Mouse (Mus musculus) midbrain, postnatal 0 days (tissue): ENCODE data around the gene Fcgr3. TPM values are rescaled to one million over a fixed set of nuclear protein-coding genes. Genes with fewer than 3 reads are reported as not detected.

Source experiments
- ATAC-seq: fragments of 200-750 bp; cut with Nextera tagmentation; 2 replicates; pipeline ENCODE4 v1.8.0; 2017; ENCODE audit warnings: moderate number of reproducible peaks, mild to moderate bottlenecking, moderate TSS enrichment, moderate library complexity; ENCODE audit not compliant: low FRiP score
- DNase-seq: peaks from one replicate; pipeline ENCODE4 v3.0.0-alpha.2; 2015; ENCODE audit warnings: low spot score
- H3K27ac ChIP-seq: fragments of 300-500 bp; sonication (generic); 2 replicates; pipeline ENCODE4 v1.5.1; 2014; ENCODE audit warnings: low read depth, mild to moderate bottlenecking, low read length, mixed read lengths
- H3K27me3 ChIP-seq: fragments of 300-500 bp; sonication (generic); 2 replicates; pipeline ENCODE4 v1.6.1; 2014; ENCODE audit warnings: low read length, control low read depth, mixed read lengths; ENCODE audit not compliant: insufficient read depth
- H3K36me3 ChIP-seq: fragments of 300-500 bp; sonication (generic); 2 replicates; pipeline ENCODE4 v1.6.1; 2014; ENCODE audit warnings: low read length, control low read depth, mixed read lengths; ENCODE audit not compliant: insufficient read depth
- H3K4me1 ChIP-seq: fragments of 300-500 bp; sonication (generic); 2 replicates; pipeline ENCODE4 v1.6.1; 2014; ENCODE audit warnings: mild to moderate bottlenecking, control low read depth, antibody characterized with exemption, low read length, mixed read lengths; ENCODE audit not compliant: insufficient read depth
- H3K4me2 ChIP-seq: fragments of 300-500 bp; sonication (generic); 2 replicates; pipeline ENCODE4 v1.6.1; 2014; ENCODE audit warnings: low read depth, mild to moderate bottlenecking, low read length, mixed read lengths; ENCODE audit not compliant: poor library complexity, severe bottlenecking
- H3K4me3 ChIP-seq: fragments of 300-500 bp; sonication (generic); 2 replicates; pipeline ENCODE4 v1.5.1; 2014; ENCODE audit warnings: low read depth, mild to moderate bottlenecking, low read length, moderate library complexity
- H3K9ac ChIP-seq: fragments of 300-500 bp; sonication (generic); replicated peaks from 2 replicates; pipeline ENCODE4 v1.6.1; 2014; ENCODE audit warnings: mild to moderate bottlenecking, low read length, moderate library complexity, mixed read lengths; ENCODE audit not compliant: poor library complexity, severe bottlenecking
- H3K9me3 ChIP-seq: fragments of 300-500 bp; sonication (generic); 2 replicates; pipeline ENCODE4 v1.6.1; 2016; ENCODE audit warnings: low read length, control low read depth
- CTCF ChIP-seq: IDR thresholded peaks from 2 replicates; pipeline ENCODE4 v1.5.1; 2016; ENCODE audit warnings: antibody characterized with exemption, mild to moderate bottlenecking
- WGBS: fragments of 180-500 bp; shearing (Covaris S2); extraction: QIAGEN DNeasy Blood & Tissue Kit; methylation state at CpG from one replicate; pipeline ENCODE4 v1.1.7; 2014; 5-methylcytosine and 5-hydroxymethylcytosine counted together
- polyA plus RNA-seq: library from polyadenylated mRNA; unstranded; fragments of >200 nt; fragmentation: Nextera tagmentation; extraction: Ambion mirVana; gene quantifications from 2 replicates; pipeline ENCODE4 v1.2.1, GENCODE M21; 2015
- total RNA-seq: library from RNA; depleted of rRNA; stranded (reverse); fragments of >200 nt; gene quantifications from 2 replicates; pipeline ENCODE4 v1.2.3, GENCODE M21; 2014

Gene Fcgr3
- total and polyA plus RNA-seq, 2 experiments from 2014 or later: 14.2 to 19.8 TPM

GRCm38 (mm10) chr1:171101033-171101432 lies 36.3 kb upstream of the Fcgr3 start:
- Histone ChIP-seq H3K4me1 (no peaks in the 10 kb centered on the region), H3K4me3 (peak overlapping the region; percentile 63; the same call in 1 of the 2 replicates), H3K9me3 (no peaks in the 10 kb centered on the region), H3K36me3 (no peaks in the 10 kb centered on the region), H3K4me2 (0 out of 2 replicates have a peak overlapping the region, but pooled peaks have one; percentile 53), H3K27me3 (no peaks in the 10 kb centered on the region), H3K27ac (no peak overlapping the region), H3K9ac (no peak overlapping the region)
- WGBS: 61% methylated on average over 2 of the region's 2 CpGs
- ATAC-seq (no peak), DNase-seq (no peak)
- no peak for TF ChIP-seq CTCF

- H3K27ac ChIP-seq: no peak overlapping the region
Observed at GRCm38 (mm10) chr1:171097612-171098011, 32.9 kb upstream of the Fcgr3 start.

GRCm38 (mm10) chr1:171097136-171097535 lies 32.4 kb upstream of the Fcgr3 start:
- H3K9ac ChIP-seq: no peak overlapping the region
- no peak for ATAC-seq
- no peaks in the 10 kb centered on the region for H3K4me1 ChIP-seq
- no peaks in the 10 kb centered on the region for H3K9me3 ChIP-seq
- no peaks in the 10 kb centered on the region for H3K36me3 ChIP-seq
- no peaks in the 10 kb centered on the region for H3K27me3 ChIP-seq
- no peak overlapping the region for H3K4me2 ChIP-seq
- DNase-seq: no peak
- H3K27ac ChIP-seq: no peak overlapping the region
- H3K4me3 ChIP-seq: no peak overlapping the region
- TF ChIP-seq CTCF: no peak

More at GRCm38 (mm10) chr1:171097612-171098011, 32.9 kb upstream of the Fcgr3 start:
- H3K36me3 ChIP-seq: no peaks in the 10 kb centered on the region
- no peak overlapping the region for H3K4me3 ChIP-seq
- TF ChIP-seq CTCF: no peak
- ATAC-seq: no peak
- no peaks in the 10 kb centered on the region for H3K27me3 ChIP-seq
- no peak overlapping the region for H3K4me2 ChIP-seq
- DNase-seq: no peak
- H3K4me1 ChIP-seq: no peaks in the 10 kb centered on the region
- no peak overlapping the region for H3K9ac ChIP-seq
- no peaks in the 10 kb centered on the region for H3K9me3 ChIP-seq
- WGBS: 41% methylated on average over 2 of the region's 2 CpGs

- H3K9me3 ChIP-seq: no peaks in the 10 kb centered on the region
- H3K4me1 ChIP-seq: no peaks in the 10 kb centered on the region
- no peak overlapping the region for H3K9ac ChIP-seq
- no peaks in the 10 kb centered on the region for H3K27me3 ChIP-seq
- no peak overlapping the region for H3K27ac ChIP-seq
- 24% methylated on average over 10 of the region's 10 CpGs for WGBS
- 0 out of 2 replicates have a peak overlapping the region, but pooled peaks have one; percentile 12 for H3K4me2 ChIP-seq
- H3K4me3 ChIP-seq: no peak overlapping the region
- no peak for TF ChIP-seq CTCF
- no peak for ATAC-seq
- DNase-seq: no peak
- H3K36me3 ChIP-seq: no peaks in the 10 kb centered on the region
Observed at GRCm38 (mm10) chr1:171096110-171096964, 31.6 kb upstream of the Fcgr3 start.

GRCm38 (mm10) chr1:171094424-171094823 lies 29.7 kb upstream of the Fcgr3 start:
- ATAC-seq: no peak
- no peak overlapping the region for H3K4me3 ChIP-seq
- 88% methylated on average over 4 of the region's 4 CpGs for WGBS

GRCm38 (mm10) chr1:171090761-171091160 lies 26.0 kb upstream of the Fcgr3 start:
- Histone ChIP-seq H3K4me3 (no peak overlapping the region), H3K27me3 (no peaks in the 10 kb centered on the region), H3K27ac (no peak overlapping the region), H3K4me2 (no peak overlapping the region), H3K36me3 (no peaks in the 10 kb centered on the region), H3K9ac (no peak overlapping the region), H3K4me1 (no peaks in the 10 kb centered on the region), H3K9me3 (no peaks in the 10 kb centered on the region)
- no peak for DNase-seq
- WGBS: 82% methylated on average over 2 of the region's 2 CpGs
- TF ChIP-seq CTCF: no peak
- no peak for ATAC-seq

More at GRCm38 (mm10) chr1:171094424-171094823, 29.7 kb upstream of the Fcgr3 start:
- H3K36me3 ChIP-seq: no peaks in the 10 kb centered on the region
- DNase-seq: no peak
- no peaks in the 10 kb centered on the region for H3K9me3 ChIP-seq
- no peak overlapping the region for H3K9ac ChIP-seq
- no peak for TF ChIP-seq CTCF
- no peak overlapping the region for H3K27ac ChIP-seq
- H3K4me2 ChIP-seq: no peak overlapping the region
- H3K4me1 ChIP-seq: no peaks in the 10 kb centered on the region
- H3K27me3 ChIP-seq: no peaks in the 10 kb centered on the region
